Mouse (Mus musculus) heart, adult 11 months (tissue): Measurements from ENCODE around the gene Stox2.

ENCODE experiments used
- DNase-seq: peaks from one replicate; pipeline ENCODE4 v3.0.0; 2022

The Stox2 gene

DNA sequence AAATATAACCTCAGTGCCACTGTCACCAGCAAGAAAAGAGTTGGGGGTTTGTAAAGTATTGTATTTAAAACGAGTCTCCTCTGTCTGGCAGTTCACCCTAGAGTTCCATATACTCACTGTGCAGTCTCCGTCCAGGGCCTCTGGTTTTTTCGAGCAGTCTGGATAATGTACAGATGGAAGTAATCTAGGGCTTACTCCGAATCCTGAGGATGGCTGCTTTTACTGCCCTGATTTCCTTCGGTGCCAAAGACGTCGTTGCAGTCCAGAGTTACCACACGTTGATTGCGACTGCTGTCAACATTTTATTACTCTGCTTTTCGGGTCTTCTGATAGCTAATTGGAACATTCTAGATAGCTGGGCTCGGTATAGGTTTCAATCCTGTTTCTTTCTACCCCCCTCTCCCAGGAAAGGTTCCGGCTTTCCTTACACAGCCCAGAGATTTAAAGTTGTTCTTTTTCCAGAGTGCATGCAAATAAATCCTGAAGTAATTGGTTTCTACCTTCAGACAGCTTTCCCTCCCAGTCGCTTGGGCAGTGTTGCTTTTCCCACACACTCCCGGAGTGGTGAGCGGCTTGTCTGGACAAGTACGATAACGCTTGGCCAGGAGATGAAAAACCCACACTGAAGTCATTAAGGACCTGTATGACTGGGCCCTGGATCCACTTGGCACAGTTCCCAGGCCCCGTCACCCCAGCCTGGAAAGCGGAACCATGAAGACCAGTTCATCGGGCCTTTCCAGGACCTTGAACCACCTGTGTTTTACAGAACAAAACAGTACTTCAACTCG is 94.1 kb downstream of the Stox2 start:
- peak; percentile 97 for DNase-seq

DNA sequence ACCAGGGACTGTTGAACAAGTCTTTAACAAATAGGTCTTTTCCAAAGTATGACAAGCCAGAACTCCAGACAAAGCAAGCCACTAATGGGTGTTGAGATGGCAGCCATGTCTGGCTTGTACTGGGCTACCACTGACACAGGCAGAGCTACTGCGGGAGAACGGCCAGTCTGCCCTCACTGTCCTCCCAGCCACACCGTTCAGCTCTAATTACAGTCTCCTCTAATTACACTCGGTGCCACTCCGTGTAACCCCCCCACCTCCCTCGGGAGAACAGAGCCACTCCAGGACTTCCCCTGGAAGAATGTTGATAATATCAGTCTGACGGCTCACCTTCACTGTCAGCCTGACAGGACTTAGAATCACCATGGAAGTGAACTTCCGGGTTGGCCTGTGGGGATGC is 97.1 kb downstream of the Stox2 start:
- no peak for DNase-seq

DNA sequence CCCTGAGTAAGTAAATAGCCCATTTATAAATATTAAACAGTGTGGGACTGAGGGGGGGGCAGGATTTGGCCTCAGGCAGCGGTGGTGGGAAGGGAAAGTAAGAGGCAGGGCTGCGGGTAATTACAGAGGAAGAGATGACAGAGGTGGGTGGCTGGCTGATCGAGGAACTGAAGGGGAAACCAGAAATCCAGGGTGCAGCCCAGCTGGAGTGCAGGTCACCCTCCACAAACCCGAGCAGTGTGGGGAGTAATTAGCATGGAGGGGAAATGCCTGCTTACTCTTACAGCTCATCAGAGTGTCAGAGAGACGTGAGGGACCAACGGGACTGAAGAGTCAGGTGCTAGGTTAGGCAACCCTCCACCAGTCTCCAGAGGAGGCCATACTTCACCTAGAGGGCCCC is 98.4 kb downstream of the Stox2 start:
- DNase-seq, result no peak

DNA sequence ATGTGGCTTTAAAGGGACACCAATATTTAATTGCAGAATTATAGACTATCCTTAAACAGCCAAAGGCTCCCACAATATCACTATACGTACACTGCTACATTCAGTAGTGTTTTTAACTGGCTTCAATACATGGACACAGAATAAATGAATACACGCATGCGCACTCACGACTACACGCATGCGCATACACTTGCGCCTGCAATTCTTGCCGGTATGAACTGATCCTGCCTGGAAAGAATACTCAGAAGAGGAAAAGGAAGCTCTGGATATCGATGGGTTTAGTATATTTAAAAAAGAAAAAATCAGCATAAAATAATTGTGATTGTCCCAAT is 100.4 kb downstream of the Stox2 start:
- no peak for DNase-seq

DNA sequence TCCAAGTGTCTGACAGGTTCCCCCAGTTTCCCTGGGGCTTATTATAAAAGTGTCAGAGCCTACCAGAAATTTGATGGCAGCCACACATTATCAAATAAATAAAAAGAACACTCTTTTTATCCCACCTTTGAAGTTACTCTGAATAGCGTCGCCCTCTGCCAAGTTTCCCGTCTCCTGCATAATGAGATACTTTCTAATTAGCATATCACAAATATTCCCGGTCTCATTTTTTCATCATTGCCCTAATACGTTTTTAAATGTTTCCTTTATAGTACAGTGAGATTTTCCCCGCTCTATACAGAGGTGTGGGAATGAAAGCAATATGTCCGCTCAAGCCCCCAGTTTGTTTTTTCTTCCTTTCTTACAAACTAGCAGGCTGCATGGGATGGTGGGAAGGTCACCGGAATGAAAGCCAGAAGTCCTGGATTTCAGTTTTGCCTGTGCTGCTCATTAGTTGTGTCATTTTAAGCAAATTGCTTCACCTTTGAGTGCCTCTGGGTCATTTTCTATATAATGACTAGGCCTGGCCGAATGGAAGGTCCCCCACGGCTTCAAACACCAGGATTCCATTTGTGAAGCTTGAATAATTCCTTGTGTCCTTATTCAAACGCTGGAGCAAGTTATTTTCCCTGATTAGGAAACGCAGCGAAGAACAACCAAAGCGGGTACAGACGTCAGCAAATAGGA is 100.9 kb downstream of the Stox2 start:
- no peak for DNase-seq

DNA sequence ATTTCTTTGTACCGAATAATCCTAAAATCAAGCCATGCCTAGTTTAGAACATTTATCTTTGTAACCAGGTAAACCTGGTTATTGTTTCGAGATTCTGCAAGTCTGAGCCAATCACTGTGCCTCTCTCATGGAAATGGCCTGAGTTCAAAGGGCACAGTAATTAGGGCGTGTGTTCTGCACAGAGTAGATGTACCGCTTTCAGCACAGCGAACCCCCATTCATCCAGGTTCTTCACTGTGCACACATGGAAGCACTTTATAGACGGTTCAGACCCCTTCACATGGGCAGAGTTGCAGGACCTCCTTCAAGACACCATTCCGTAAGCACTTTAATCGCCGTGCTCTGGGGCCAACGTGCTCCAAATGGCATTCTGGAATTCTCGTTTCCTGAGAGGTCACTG is 104.7 kb downstream of the Stox2 start:
- DNase-seq, result no peak

DNA sequence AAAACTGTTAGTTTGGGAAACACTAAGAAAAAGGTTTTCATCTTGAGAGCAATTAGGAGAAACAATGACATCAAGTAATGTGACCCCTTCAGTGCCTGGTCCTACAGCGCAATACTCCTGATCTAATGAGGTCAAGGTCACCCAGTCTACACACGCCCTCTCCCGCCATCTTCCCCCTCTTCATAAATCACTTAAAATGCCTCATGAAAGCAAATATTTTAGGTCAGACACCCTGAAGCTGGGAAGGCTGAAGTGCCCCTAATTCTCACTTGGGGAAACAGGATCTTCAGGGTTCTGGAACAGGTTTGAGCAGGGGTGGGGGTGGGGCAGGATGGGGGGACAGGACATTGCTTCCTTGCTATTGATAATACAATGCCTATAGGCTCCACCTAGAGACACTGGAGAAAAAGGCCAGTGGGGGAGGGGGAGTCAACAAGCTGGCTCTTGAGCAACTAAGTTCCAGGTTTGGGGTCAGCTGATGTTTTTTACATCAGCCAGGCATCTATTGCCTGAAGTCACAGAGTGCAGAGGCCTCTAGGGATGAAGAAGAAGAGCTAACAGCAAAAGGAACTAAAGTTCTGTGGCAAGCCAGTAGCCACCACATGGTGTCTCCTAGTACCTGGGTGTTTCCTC is 107.4 kb downstream of the Stox2 start:
- no peak for DNase-seq

DNA sequence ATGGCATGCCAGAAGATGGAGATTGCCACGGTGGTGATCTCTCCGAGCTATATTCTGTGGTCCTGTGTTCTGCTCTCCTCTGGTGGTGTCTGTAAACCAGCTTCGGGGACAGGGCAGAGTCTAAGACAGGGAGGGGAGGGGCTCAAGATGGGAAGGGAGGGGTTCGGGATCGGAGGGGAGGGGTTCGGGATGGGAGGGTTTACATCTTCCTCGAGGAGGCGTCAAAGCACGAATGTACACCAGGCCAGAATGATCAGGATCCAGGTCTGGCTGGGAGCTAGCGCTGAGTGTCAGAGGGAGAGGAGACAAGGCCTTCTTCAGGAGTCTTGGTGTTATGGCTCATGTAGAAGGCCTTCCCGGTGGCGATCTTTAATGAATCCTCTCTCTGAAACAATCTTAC is 109.7 kb downstream of the Stox2 start:
- no peak for DNase-seq

DNA sequence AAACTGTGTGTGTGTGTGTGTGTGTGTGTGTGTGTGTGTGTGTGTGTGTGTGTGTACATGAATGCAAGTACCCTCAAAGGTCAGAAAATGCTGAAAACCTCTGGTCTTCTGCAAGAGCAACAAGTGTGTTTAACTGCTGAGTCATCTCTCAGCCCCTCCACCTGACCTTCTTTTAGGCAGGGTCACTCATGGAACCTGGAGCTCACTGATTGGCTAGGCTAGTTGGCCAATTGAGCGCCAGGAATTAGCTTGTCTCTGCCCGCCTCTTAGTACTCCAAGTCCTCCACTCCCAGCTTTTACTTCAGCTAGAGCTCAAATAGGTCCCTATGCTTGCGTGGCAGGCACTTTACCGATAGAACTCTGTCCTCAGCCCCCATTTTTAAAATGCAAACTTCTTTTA is 110.2 kb downstream of the Stox2 start:
- no peak for DNase-seq

DNA sequence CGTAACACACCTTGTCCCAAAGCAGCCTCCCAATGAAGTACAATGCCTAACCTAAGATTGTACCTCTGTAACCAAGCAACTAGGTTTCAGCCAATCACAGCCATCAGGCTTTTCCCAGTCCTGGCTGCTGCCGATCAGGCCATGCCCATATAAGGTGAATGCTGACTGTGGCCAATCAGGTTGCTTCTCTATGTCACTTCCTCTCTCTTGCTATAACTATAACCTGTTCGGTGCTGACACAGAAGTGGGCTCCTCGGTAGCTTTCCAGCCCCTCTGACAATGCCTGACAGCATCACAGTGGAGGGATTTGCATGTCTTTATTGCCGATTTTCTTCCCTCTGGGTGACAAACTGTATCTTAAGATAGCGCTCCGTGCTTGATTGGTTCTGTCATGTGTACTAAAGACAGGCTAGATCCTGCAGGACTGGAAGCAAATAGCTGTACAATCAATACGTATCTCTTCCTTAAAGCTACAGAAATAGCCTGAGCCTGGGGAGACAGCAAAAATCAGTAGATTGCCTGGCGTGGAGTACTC is 111.9 kb downstream of the Stox2 start:
- DNase-seq, result peak; percentile 95

DNA sequence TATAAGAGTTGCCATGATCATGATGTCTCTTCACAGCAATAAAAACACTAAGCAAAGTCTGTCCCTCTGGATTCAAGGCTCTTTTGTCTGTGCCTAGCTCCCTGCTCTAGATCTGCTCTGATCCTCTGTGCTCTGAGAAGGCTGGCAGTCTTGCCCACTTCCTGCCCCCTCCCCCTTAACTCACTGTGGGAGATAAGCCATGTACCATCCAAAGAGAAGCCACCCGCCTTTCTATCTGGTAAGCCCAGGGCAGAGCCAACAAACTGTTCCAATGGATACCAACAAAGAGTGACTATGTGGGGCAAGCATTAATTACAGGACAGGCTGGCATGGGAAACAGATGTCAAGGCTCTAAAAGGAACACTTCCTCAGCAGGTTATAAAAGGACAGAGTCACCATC is 113.2 kb downstream of the Stox2 start:
- DNase-seq, result no peak

DNA sequence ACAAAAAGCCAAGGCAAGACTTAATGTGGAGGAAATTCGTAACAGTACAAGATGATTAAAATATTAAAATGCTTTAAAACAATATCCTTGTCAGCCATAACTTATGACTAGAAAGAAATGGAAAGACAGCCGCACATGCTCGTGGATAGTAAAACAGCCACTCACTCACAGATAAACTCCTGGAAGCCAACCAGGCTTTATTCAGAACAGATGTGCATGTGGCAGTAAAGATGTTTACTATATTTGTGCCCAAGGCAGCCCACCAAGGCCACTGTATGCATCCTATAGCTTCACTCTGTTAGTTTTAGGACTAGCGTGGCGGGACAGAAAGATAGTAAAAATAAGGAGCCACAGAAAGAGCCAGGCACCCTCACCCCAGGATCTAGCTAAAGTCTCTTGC is 115.2 kb downstream of the Stox2 start:
- no peak for DNase-seq

DNA sequence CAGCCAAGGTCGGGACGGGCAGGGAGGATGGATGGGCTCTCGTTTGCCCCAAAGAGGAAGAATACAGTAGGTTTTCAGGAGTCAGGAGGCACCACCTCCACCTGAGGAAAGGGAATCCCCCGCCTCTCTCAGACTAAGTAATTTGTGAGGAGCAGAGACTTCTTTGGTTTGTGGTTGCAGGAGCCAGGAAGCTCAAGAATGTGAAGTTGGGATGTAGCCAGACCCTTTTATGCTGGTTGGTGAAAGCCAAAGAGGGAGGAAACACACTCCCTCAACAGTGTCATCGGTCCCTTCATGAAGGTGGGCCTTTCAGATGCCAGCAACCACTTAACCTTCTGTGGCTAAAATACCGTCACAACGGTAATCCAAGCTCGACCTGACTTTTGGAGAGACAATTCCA is 119.8 kb downstream of the Stox2 start:
- no peak for DNase-seq

DNA sequence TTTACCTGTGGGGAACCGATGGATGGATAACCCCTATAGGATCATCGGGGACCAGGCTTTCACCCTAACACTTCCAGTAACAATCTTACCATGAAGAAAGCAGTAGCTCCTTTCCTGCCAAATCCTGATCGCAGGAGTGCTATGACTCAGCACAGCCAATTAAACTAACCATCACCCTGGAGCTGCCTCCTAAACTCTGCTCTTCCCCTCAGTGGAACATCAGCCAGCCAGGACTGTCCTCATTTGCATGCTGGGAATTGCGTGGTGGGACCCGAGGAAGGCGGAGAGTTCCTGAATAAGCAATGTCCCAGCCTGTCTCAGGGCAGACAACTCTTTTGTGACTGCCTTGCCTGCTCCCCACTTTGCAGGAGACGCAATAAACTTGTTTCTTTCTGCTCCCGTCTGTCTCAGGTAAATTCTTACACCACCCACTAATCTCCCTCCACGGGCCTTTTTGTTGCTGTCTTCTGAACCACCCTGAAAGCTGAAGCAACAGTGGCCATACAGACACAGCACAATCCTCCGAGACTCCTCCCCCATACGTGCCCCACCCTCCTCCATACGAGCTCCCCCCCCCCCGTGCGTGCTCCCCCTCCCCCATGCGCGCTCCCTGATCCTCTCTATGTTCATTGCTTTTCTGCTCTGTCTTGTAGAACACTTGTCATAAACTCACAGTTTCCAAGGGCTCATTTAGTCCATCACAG is 121.9 kb downstream of the Stox2 start:
- no peak for DNase-seq

DNA sequence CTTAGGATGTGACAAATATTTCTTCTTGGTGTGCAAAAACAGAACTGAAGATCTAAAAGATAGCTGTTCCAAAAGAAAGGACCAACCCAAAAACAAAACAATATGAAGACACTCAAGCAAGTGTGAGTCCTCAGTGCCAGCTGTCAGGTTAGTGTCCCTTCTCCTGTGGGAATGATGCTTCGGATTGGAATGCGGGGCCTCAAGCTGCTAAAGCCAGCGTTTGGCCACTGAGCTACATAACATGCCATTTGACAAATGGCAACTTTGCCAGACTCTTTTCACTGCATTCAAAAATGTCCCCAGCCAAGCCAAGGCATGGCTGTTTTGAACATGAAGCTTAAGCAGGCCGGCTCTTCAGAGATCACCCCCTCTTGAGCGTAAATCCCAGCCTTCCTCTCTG is 124.9 kb downstream of the Stox2 start:
- DNase-seq, result no peak

DNA sequence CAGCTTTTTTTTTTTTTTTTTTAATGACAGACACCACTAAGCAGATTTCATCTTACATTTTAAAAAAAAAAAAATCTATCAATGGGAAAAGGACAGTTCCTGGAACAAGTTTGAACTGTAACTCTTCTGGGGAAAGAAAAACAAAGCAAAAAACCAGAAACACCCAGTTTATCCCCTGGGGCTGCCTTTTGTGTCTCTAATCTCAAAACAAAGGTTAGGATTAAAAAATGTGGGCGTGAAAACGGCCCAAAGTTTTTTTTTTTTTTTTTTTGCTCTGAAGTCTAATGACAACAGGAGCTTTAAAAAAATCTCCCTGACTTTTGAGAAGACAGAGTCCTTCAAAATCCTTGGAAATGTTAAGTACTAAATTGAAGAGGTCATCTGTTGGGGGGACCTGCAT is 125.5 kb downstream of the Stox2 start:
- no peak for DNase-seq

DNA sequence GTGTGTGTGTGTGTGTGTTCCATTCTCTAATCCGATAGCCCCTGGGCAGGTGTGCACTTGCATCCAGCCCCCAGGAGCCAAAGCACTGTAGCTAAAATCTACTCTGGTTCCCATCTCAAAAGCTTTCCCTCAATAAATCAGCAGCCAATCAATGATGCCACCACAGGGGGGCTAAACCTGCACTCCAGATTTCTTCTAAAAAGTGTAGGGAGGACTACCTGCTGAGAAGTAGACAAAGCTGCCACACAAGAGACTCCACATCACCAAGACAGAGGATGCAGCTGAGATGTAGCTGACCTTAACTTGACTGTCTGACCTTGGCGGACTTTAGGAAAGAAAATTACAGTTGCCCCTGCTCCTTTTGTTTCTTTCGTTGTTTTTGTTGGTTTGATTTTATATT is 127.7 kb downstream of the Stox2 start:
- no peak for DNase-seq

DNA sequence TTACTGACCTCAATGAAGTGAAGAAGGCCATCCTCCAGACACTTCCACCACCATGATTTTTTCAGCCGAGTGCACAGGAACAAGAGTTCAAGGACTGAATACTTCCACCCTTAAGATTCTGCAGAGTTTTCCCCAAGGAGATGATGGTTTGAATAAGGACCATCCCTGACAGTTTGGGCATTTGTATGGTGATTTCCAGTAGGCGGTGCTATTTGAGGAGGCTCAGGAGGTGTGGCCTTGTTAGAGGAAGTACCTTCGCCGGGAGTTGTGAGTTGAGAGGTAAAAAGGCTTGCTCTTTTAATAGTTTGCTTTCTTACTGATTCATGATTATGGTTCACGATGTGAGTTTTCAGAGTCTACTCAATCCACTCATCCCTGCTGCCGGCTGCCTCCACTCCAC is 138.0 kb downstream of the Stox2 start:
- DNase-seq, result no peak

DNA sequence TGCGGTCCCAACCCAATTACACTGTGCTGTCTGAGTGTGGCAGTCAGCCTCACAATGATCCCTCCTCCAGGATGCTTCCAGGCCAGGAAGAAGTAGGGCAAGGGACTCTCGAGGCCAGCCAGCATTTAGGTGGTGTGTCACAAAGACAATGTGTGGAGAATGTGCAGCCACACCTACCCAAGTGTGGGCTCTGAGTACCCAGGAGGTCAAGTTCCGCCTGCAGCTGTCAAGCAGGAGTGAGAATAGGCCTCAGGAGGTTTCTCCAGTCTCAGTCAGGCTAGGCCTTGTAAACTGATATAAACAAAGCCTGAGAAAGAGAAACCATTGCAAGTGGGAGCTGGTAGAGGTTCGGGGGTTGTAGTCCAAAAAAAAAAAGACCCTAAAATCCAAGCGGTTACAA is 139.8 kb downstream of the Stox2 start:
- DNase-seq, result no peak

DNA sequence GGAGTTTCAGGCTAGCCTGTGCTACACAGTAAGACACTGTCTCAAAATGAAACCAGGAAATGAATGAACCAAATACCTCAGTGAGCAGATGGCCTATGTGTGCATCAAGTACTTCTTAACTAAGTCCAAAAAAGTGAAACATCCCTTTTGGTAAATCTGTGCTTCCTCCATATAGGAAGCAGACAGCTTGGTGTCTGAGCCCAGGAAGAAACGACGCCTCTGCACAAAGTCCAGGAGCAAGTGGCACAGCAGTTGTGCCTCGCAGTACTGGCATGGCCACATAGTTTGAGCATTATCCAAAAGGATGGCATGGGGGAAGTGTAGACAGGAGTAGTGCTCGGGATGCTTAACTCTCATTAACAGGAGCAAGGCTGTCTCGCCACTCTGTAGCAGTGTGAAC is 140.3 kb downstream of the Stox2 start:
- no peak for DNase-seq

DNA sequence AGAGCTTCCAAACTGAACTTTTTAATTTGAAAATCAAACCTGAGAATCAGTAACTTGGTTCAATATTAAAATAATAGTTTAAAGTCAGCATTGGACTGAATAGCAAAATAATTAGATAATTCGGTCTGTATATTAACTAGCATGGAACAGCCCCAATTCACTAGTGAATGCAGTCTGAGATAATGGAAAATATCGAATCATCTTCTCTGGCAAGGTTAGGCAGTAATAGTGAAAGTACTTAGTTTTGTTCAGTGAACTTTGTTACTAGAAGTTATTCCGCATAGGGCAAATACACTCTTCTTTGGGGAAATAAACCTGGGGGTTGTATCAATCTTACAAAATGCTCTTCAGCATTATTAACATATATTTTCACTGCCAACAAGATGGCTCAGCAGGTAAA is 147.7 kb downstream of the Stox2 start:
- no peak for DNase-seq

DNA sequence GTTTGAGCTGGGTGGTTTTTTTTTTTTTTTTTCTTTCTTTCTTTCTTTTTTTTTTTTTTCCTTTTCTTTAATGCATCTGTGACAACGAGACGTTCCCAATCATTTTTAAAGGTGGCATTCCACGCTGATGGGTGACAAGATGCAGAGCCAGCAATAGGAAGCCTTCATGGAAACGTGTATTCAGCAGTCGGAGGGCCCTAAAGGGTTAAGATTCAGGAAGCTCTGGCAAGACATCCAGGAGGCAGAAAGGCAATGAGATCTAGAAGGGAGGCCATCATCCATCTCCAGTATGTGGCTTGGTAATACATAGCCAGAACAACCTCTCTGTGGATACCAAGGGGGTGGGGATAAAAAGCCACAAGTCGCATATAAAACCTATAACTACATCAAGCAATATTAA is 156.5 kb downstream of the Stox2 start:
- no peak for DNase-seq

DNA sequence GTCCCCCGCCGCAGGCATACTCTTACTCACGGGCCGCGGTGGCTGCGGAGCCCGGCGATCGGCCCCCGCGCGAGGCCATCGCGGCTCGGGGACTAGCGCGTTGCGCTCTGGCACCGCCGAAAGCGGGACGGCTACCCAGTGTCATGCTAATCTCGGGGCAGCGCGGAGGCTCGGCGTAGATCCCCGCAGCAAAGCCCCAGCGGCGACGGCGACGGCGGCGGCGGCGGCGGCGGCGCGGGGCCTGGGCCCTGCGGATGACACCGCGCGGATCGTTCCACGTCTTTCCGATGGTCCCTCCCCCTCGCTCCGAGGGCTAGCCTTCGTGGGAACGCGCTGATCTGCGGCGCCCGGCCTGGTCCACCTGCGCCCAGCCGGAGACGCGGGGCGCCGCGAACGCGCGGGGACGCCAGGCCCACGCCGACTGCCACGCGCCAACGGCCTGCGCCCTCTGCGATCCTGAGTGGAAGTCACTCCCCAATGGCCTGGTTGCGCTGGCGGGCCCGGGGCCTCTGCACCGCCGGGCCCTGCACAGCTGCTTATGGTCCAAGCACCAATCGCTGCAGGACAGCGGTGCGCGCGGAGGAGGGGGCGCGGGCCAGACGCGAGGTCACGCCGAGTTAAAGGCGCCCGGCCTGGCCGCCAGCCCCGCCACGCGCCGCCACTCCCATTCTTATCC is 157.2 kb downstream of the Stox2 start:
- peak; percentile 98 for DNase-seq
